In the genomic region with DNA sequence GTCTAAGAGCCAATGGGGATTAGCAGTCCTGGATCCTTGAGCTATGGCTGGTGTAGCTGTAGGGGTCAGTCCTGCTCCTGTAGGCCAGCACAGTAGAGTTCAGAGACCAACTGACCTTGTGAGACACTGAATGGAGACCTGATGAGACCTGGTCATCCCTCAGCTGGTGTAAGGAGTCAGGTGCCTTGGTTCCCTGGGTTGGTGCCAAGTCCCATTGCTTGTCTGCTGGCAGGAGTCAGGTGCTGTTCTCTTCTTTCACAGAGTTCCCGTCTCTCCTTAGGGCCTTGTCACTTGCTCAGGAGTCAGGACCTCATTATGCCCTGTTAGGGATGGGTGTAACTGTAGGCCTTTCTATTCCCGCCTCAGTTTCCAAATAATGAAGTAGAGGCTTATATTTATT, we compare ENCODE assay signal across 28 mouse cellular contexts. TPM values are rescaled to one million over a fixed set of nuclear protein-coding genes. Genes with fewer than 3 reads are reported as not detected.
A peak's percentile ranks its signal among the peaks of the same experiment; 100 is the strongest.
DNase-seq lines count a peak whose midpoint lies in the region; ATAC-seq and TF ChIP-seq lines count a peak whose summit lies in the region.
"Had no signal": no experiment of that assay in that cellular context is flagged by ENCODE, and none has a peak within 500 bp of the region (broad histone marks: within the 10 kb centered on the region; RNA-seq: fewer than 3 reads in every experiment).

No protein-coding gene starts in this region.

- 86% methylated on average over 2 of the region's 2 CpGs for WGBS in embryonic facial prominence, embryonic 14.5 days
- 89% methylated on average over 2 of the region's 2 CpGs for WGBS in embryonic facial prominence, embryonic 10.5 days
- WGBS in intestine, postnatal 0 days = 87% methylated on average over 2 of the region's 2 CpGs
- WGBS in intestine, embryonic 15.5 days = 86% methylated on average over 2 of the region's 2 CpGs
- WGBS in stomach, embryonic 16.5 days = 79% methylated on average over 2 of the region's 2 CpGs
- 74% methylated on average over 2 of the region's 2 CpGs for WGBS in stomach, postnatal 0 days

- no peaks in the 10 kb centered on the region for H3K4me1 ChIP-seq in embryonic facial prominence, embryonic 14.5 days (ENCODE audit: control insufficient read depth, insufficient read depth, low read length)
- H3K4me1 ChIP-seq in embryonic facial prominence, embryonic 10.5 days = no peaks in the 10 kb centered on the region
- H3K4me1 ChIP-seq in intestine, postnatal 0 days (replicated peaks; ENCODE audit: control insufficient read depth, insufficient read depth, low read length) = no peaks in the 10 kb centered on the region
- H3K4me1 ChIP-seq in intestine, embryonic 15.5 days (replicated peaks) = no peaks in the 10 kb centered on the region
- H3K4me1 ChIP-seq in stomach, embryonic 16.5 days (ENCODE audit: control insufficient read depth, insufficient read depth, low read length) = no peaks in the 10 kb centered on the region
- no peaks in the 10 kb centered on the region for H3K4me1 ChIP-seq in stomach, postnatal 0 days (replicated peaks; ENCODE audit: control insufficient read depth, insufficient read depth)
- H3K4me1 ChIP-seq: embryonic facial prominence, embryonic 15.5 days; forebrain, embryonic 12.5 days; heart, embryonic 15.5 days; kidney, embryonic 15.5 days; midbrain, embryonic 13.5 days; neural tube, embryonic 13.5 days had no signal

- no peaks in the 10 kb centered on the region for H3K9me3 ChIP-seq in embryonic facial prominence, embryonic 14.5 days (ENCODE audit: control insufficient read depth, low read length)
- H3K9me3 ChIP-seq in embryonic facial prominence, embryonic 10.5 days = peaks cover 9% of the 10 kb centered on the region
- H3K9me3 ChIP-seq in intestine, postnatal 0 days (ENCODE audit: control insufficient read depth) = no peaks in the 10 kb centered on the region
- H3K9me3 ChIP-seq in intestine, embryonic 15.5 days = no peaks in the 10 kb centered on the region
- no peaks in the 10 kb centered on the region for H3K9me3 ChIP-seq in stomach, embryonic 16.5 days (replicated peaks; ENCODE audit: control insufficient read depth, low read length)
- no peaks in the 10 kb centered on the region for H3K9me3 ChIP-seq in stomach, postnatal 0 days (ENCODE audit: control insufficient read depth, low read length)
- H3K9me3 ChIP-seq: embryonic facial prominence, embryonic 15.5 days; forebrain, embryonic 12.5 days; heart, embryonic 15.5 days; kidney, embryonic 15.5 days; midbrain, embryonic 13.5 days had no signal

- H3K4me3 ChIP-seq in embryonic facial prominence, embryonic 14.5 days (ENCODE audit: low read depth, low read length) = no peak overlapping the region
- H3K4me3 ChIP-seq in embryonic facial prominence, embryonic 10.5 days = no peak overlapping the region
- no peak overlapping the region for H3K4me3 ChIP-seq in intestine, postnatal 0 days (ENCODE audit: low read depth, low read length)
- no peak overlapping the region for H3K4me3 ChIP-seq in intestine, embryonic 15.5 days (replicated peaks)
- H3K4me3 ChIP-seq in stomach, embryonic 16.5 days (replicated peaks; ENCODE audit: low read length) = no peak overlapping the region
- H3K4me3 ChIP-seq in stomach, postnatal 0 days (ENCODE audit: low read depth, low read length) = no peak overlapping the region
- H3K4me3 ChIP-seq: embryonic facial prominence, embryonic 15.5 days; forebrain, embryonic 12.5 days; heart, embryonic 15.5 days; kidney, embryonic 15.5 days; midbrain, embryonic 13.5 days; neural tube, embryonic 13.5 days had no signal

- H3K36me3 ChIP-seq in embryonic facial prominence, embryonic 14.5 days (ENCODE audit: control insufficient read depth, insufficient read depth, low read length) = peaks cover 87% of the 10 kb centered on the region
- H3K36me3 ChIP-seq in embryonic facial prominence, embryonic 10.5 days (replicated peaks) = peaks cover 99% of the 10 kb centered on the region
- peaks cover 89% of the 10 kb centered on the region for H3K36me3 ChIP-seq in intestine, postnatal 0 days (ENCODE audit: control insufficient read depth, insufficient read depth)
- peaks cover 53% of the 10 kb centered on the region for H3K36me3 ChIP-seq in intestine, embryonic 15.5 days
- peaks cover 35% of the 10 kb centered on the region for H3K36me3 ChIP-seq in stomach, embryonic 16.5 days (ENCODE audit: control insufficient read depth, insufficient read depth, low read length)
- peaks cover 36% of the 10 kb centered on the region for H3K36me3 ChIP-seq in stomach, postnatal 0 days (ENCODE audit: control insufficient read depth, insufficient read depth, low read length)

- H3K27me3 ChIP-seq in embryonic facial prominence, embryonic 14.5 days (replicated peaks; ENCODE audit: control insufficient read depth, insufficient read depth, low read length) = no peaks in the 10 kb centered on the region
- no peaks in the 10 kb centered on the region for H3K27me3 ChIP-seq in embryonic facial prominence, embryonic 10.5 days (replicated peaks; ENCODE audit: low read depth, poor library complexity, severe bottlenecking)
- H3K27me3 ChIP-seq in intestine, postnatal 0 days (replicated peaks; ENCODE audit: control insufficient read depth, insufficient read depth, low read length) = no peaks in the 10 kb centered on the region
- no peaks in the 10 kb centered on the region for H3K27me3 ChIP-seq in intestine, embryonic 15.5 days (replicated peaks)
- no peaks in the 10 kb centered on the region for H3K27me3 ChIP-seq in stomach, embryonic 16.5 days (ENCODE audit: control insufficient read depth, insufficient read depth, low read length)
- no peaks in the 10 kb centered on the region for H3K27me3 ChIP-seq in stomach, postnatal 0 days (ENCODE audit: control insufficient read depth, insufficient read depth, low read length)
- H3K27me3 ChIP-seq: CH12.LX; embryonic facial prominence, embryonic 15.5 days; forebrain, embryonic 12.5 days; heart, embryonic 15.5 days; kidney, embryonic 15.5 days; midbrain, embryonic 13.5 days; neural tube, embryonic 13.5 days had no signal

- H3K27ac ChIP-seq in embryonic facial prominence, embryonic 14.5 days (replicated peaks; ENCODE audit: low read depth, low read length) = no peak overlapping the region
- H3K27ac ChIP-seq in embryonic facial prominence, embryonic 10.5 days (replicated peaks) = no peak overlapping the region
- H3K27ac ChIP-seq in intestine, postnatal 0 days (ENCODE audit: low read depth, low read length) = 0 out of 2 replicates have a peak overlapping the region, but pooled peaks have one; percentile 15
- no peak overlapping the region for H3K27ac ChIP-seq in intestine, embryonic 15.5 days
- H3K27ac ChIP-seq in stomach, embryonic 16.5 days (ENCODE audit: low read length) = no peak overlapping the region
- H3K27ac ChIP-seq in stomach, postnatal 0 days (replicated peaks) = no peak overlapping the region
- H3K27ac ChIP-seq: embryonic facial prominence, embryonic 15.5 days; forebrain, embryonic 12.5 days; heart, embryonic 15.5 days; kidney, embryonic 15.5 days; liver, embryonic 14.5 days; macrophage; midbrain, embryonic 13.5 days; neural tube, embryonic 13.5 days had no signal

- no peak for TF ChIP-seq EP300 in stomach, postnatal 0 days (optimal IDR thresholded peaks at IDR 0.05)

- DNase-seq in cerebellum, adult 18-20 months = peak; percentile 28 to 32
- no peak for DNase-seq in embryonic facial prominence, embryonic 14.5 days (ENCODE audit: low spot score)
- DNase-seq in embryonic facial prominence, embryonic 10.5 days (ENCODE audit: low spot score) = no peak
- DNase-seq in stomach, postnatal 0 days (ENCODE audit: low spot score) = no peak
- DNase-seq: adrenal gland, adult 2 months; adrenal gland, postnatal 36 days; forebrain, postnatal 0 days; layer of hippocampus, postnatal 36 days; liver; lung, adult 2 months; lung, postnatal 10 days; right cerebral cortex, postnatal 4 days; thymus, postnatal 14 days had no signal

- H3K9ac ChIP-seq in embryonic facial prominence, embryonic 14.5 days (ENCODE audit: low read depth, low read length) = no peak overlapping the region
- no peak overlapping the region for H3K9ac ChIP-seq in intestine, postnatal 0 days (ENCODE audit: low read depth, low read length)
- no peak overlapping the region for H3K9ac ChIP-seq in intestine, embryonic 15.5 days
- no peak overlapping the region for H3K9ac ChIP-seq in stomach, embryonic 16.5 days (ENCODE audit: low read length)
- no peak overlapping the region for H3K9ac ChIP-seq in stomach, postnatal 0 days (ENCODE audit: low read length)
- H3K9ac ChIP-seq: embryonic facial prominence, embryonic 15.5 days; forebrain, embryonic 12.5 days; forebrain, postnatal 0 days; heart, embryonic 15.5 days; kidney, embryonic 15.5 days; liver, embryonic 14.5 days; midbrain, embryonic 13.5 days; neural tube, embryonic 13.5 days had no signal

- no peak overlapping the region for H3K4me2 ChIP-seq in embryonic facial prominence, embryonic 14.5 days (ENCODE audit: low read depth, low read length)
- no peak overlapping the region for H3K4me2 ChIP-seq in intestine, postnatal 0 days (replicated peaks; ENCODE audit: low read depth)
- H3K4me2 ChIP-seq in intestine, embryonic 15.5 days (replicated peaks) = no peak overlapping the region
- no peak overlapping the region for H3K4me2 ChIP-seq in stomach, embryonic 16.5 days (ENCODE audit: low read depth, low read length)
- H3K4me2 ChIP-seq in stomach, postnatal 0 days (replicated peaks; ENCODE audit: low read depth) = no peak overlapping the region
- H3K4me2 ChIP-seq: embryonic facial prominence, embryonic 15.5 days; forebrain, embryonic 12.5 days; heart, embryonic 15.5 days; kidney, embryonic 15.5 days; midbrain, embryonic 13.5 days; neural tube, embryonic 13.5 days had no signal

- no peak for ATAC-seq in cerebellum, adult (ENCODE audit: insufficient number of reproducible peaks, low FRiP score, low TSS enrichment)
- ATAC-seq in embryonic facial prominence, embryonic 14.5 days (ENCODE audit: low read depth) = peak; percentile 12; the same call in 1 of the 2 replicates
- no peak for ATAC-seq in intestine, postnatal 0 days
- no peak for ATAC-seq in intestine, embryonic 15.5 days
- ATAC-seq in stomach, embryonic 16.5 days (ENCODE audit: insufficient read depth, low FRiP score) = 0 out of 2 replicates have a peak, but pooled peaks have one; percentile 10
- ATAC-seq in stomach, postnatal 0 days (ENCODE audit: low FRiP score, low TSS enrichment) = no peak
- ATAC-seq: activated CD4-positive, CD25-positive, alpha-beta regulatory T cell, adult 4 months; forebrain, postnatal 0 days; hindbrain, embryonic 16.5 days; midbrain, embryonic 13.5 days had no signal

- TF ChIP-seq CTCF in intestine, postnatal 0 days (IDR thresholded peaks at IDR 0.05; ENCODE audit: low read depth) = no peak
- TF ChIP-seq CTCF in stomach, postnatal 0 days (IDR thresholded peaks at IDR 0.05; ENCODE audit: low read depth) = no peak

RNA-seq across cellular contexts. Expression of a gene that starts 14.8 kb away (rescaled TPM):
- polyA plus RNA-seq in embryonic facial prominence, embryonic 14.5 days (2014; fragmentation: Nextera tagmentation; extraction: Ambion mirVana) = 214 and 218 TPM in 2 replicates
- 280 and 291 TPM in 2 replicates for polyA plus RNA-seq in embryonic facial prominence, embryonic 10.5 days (2016; fragmentation: Nextera tagmentation; extraction: Ambion mirVana)
- 85.8 and 87.1 TPM in 2 replicates for polyA plus RNA-seq in intestine, postnatal 0 days (2015; fragmentation: Nextera tagmentation; extraction: Ambion mirVana)
- polyA plus RNA-seq in intestine, embryonic 15.5 days (2015; fragmentation: Nextera tagmentation; extraction: Ambion mirVana) = 218 and 226 TPM in 2 replicates
- polyA plus RNA-seq in stomach, embryonic 16.5 days (2015; fragmentation: Nextera tagmentation; extraction: Ambion mirVana) = 196 and 210 TPM in 2 replicates
- 108 and 110 TPM in 2 replicates for polyA plus RNA-seq in stomach, postnatal 0 days (2015; fragmentation: Nextera tagmentation; extraction: Ambion mirVana)

RNA-seq across cellular contexts. Expression of a gene that starts 16.9 kb away (rescaled TPM):
- polyA plus RNA-seq in embryonic facial prominence, embryonic 14.5 days (2014; fragmentation: Nextera tagmentation; extraction: Ambion mirVana) = 11.7 and 12.4 TPM in 2 replicates
- 26.3 and 27.2 TPM in 2 replicates for polyA plus RNA-seq in embryonic facial prominence, embryonic 10.5 days (2016; fragmentation: Nextera tagmentation; extraction: Ambion mirVana)
- 6.0 and 7.2 TPM in 2 replicates for polyA plus RNA-seq in intestine, postnatal 0 days (2015; fragmentation: Nextera tagmentation; extraction: Ambion mirVana)
- polyA plus RNA-seq in intestine, embryonic 15.5 days (2015; fragmentation: Nextera tagmentation; extraction: Ambion mirVana) = 16.8 and 17.6 TPM in 2 replicates
- 19.1 and 20.1 TPM in 2 replicates for polyA plus RNA-seq in stomach, embryonic 16.5 days (2015; fragmentation: Nextera tagmentation; extraction: Ambion mirVana)
- polyA plus RNA-seq in stomach, postnatal 0 days (2015; fragmentation: Nextera tagmentation; extraction: Ambion mirVana) = 9.3 and 10.4 TPM in 2 replicates

RNA-seq across cellular contexts. Expression of a gene that starts 32.2 kb away (rescaled TPM):
- polyA plus RNA-seq in embryonic facial prominence, embryonic 14.5 days (2014; fragmentation: Nextera tagmentation; extraction: Ambion mirVana) = 44.9 and 45.8 TPM in 2 replicates
- 51.6 and 51.7 TPM in 2 replicates for polyA plus RNA-seq in embryonic facial prominence, embryonic 10.5 days (2016; fragmentation: Nextera tagmentation; extraction: Ambion mirVana)
- polyA plus RNA-seq in intestine, postnatal 0 days (2015; fragmentation: Nextera tagmentation; extraction: Ambion mirVana) = 56.6 and 59.0 TPM in 2 replicates
- 70.0 and 70.9 TPM in 2 replicates for polyA plus RNA-seq in intestine, embryonic 15.5 days (2015; fragmentation: Nextera tagmentation; extraction: Ambion mirVana)
- 42.7 and 51.6 TPM in 2 replicates for polyA plus RNA-seq in stomach, embryonic 16.5 days (2015; fragmentation: Nextera tagmentation; extraction: Ambion mirVana)
- 47.8 and 52.3 TPM in 2 replicates for polyA plus RNA-seq in stomach, postnatal 0 days (2015; fragmentation: Nextera tagmentation; extraction: Ambion mirVana)

RNA-seq across cellular contexts. Expression of a gene that starts 35.6 kb away (rescaled TPM):
- 81.7 and 84.8 TPM in 2 replicates for polyA plus RNA-seq in embryonic facial prominence, embryonic 14.5 days (2014; fragmentation: Nextera tagmentation; extraction: Ambion mirVana)
- 95.3 and 98.1 TPM in 2 replicates for polyA plus RNA-seq in embryonic facial prominence, embryonic 10.5 days (2016; fragmentation: Nextera tagmentation; extraction: Ambion mirVana)
- 66.7 and 66.9 TPM in 2 replicates for polyA plus RNA-seq in intestine, postnatal 0 days (2015; fragmentation: Nextera tagmentation; extraction: Ambion mirVana)
- polyA plus RNA-seq in intestine, embryonic 15.5 days (2015; fragmentation: Nextera tagmentation; extraction: Ambion mirVana) = 69.4 and 79.8 TPM in 2 replicates
- 68.8 and 71.5 TPM in 2 replicates for polyA plus RNA-seq in stomach, embryonic 16.5 days (2015; fragmentation: Nextera tagmentation; extraction: Ambion mirVana)
- 61.7 and 63.0 TPM in 2 replicates for polyA plus RNA-seq in stomach, postnatal 0 days (2015; fragmentation: Nextera tagmentation; extraction: Ambion mirVana)

RNA-seq across cellular contexts. Expression of a gene that starts 37.8 kb away (rescaled TPM):
- polyA plus RNA-seq in embryonic facial prominence, embryonic 14.5 days (2014; fragmentation: Nextera tagmentation; extraction: Ambion mirVana) = 10.7 and 14.3 TPM in 2 replicates
- 15.0 and 15.7 TPM in 2 replicates for polyA plus RNA-seq in embryonic facial prominence, embryonic 10.5 days (2016; fragmentation: Nextera tagmentation; extraction: Ambion mirVana)
- polyA plus RNA-seq in intestine, postnatal 0 days (2015; fragmentation: Nextera tagmentation; extraction: Ambion mirVana) = 9.3 and 9.5 TPM in 2 replicates
- 14.0 and 14.1 TPM in 2 replicates for polyA plus RNA-seq in intestine, embryonic 15.5 days (2015; fragmentation: Nextera tagmentation; extraction: Ambion mirVana)
- 14.3 and 17.6 TPM in 2 replicates for polyA plus RNA-seq in stomach, embryonic 16.5 days (2015; fragmentation: Nextera tagmentation; extraction: Ambion mirVana)
- 7.5 and 8.6 TPM in 2 replicates for polyA plus RNA-seq in stomach, postnatal 0 days (2015; fragmentation: Nextera tagmentation; extraction: Ambion mirVana)

Comparison
In these comparisons a context has a peak if more than half of its experiments do, and no peak if none do; other contexts are left out.
1. ATAC-seq: peak in embryonic facial prominence, embryonic 14.5 days (single experiment) and stomach, embryonic 16.5 days (single experiment); none in cerebellum, adult (single experiment), intestine, postnatal 0 days (single experiment), intestine, embryonic 15.5 days (single experiment) and stomach, postnatal 0 days (single experiment).
2. DNase-seq: peak in cerebellum, adult 18-20 months (2 of 2); none in embryonic facial prominence, embryonic 14.5 days (single experiment), embryonic facial prominence, embryonic 10.5 days (single experiment) and stomach, postnatal 0 days (single experiment).